30 mouse cellular contexts compared by ENCODE assay signal in genomic region chr13:46055410-46055809, GRCm38 (mm10).
"Had no signal": no experiment of that assay in that cellular context is flagged by ENCODE, and none has a peak within 500 bp of the region (broad histone marks: within the 10 kb centered on the region; RNA-seq: fewer than 3 reads in every experiment).

No protein-coding gene starts in this region.

- DNase-seq: left cerebral cortex, postnatal 4 days; liver; liver, embryonic 13.5 days; liver, postnatal 0 days; lung, adult 18-20 months; lung, adult 2 months; lung, embryonic 14.5 days; lung, postnatal 10 days; lung, postnatal 14 days; lung, postnatal 36 days; lung, postnatal 4 days; midbrain, embryonic 14.5 days had no signal

- H3K27ac ChIP-seq: limb, embryonic 10.5 days; limb, embryonic 12.5 days; limb, embryonic 13.5 days; limb, embryonic 15.5 days; liver, embryonic 12.5 days; liver, embryonic 13.5 days; liver, embryonic 14.5 days; liver, embryonic 15.5 days; lung, embryonic 15.5 days; macrophage; midbrain, embryonic 10.5 days; midbrain, embryonic 12.5 days; midbrain, embryonic 13.5 days; midbrain, embryonic 15.5 days; neural tube, embryonic 12.5 days had no signal

- H3K4me3 ChIP-seq: limb, embryonic 10.5 days; limb, embryonic 12.5 days; limb, embryonic 13.5 days; limb, embryonic 15.5 days; liver, embryonic 12.5 days; liver, embryonic 13.5 days; liver, embryonic 15.5 days; lung, embryonic 15.5 days; megakaryocyte, embryonic 14.5 days; midbrain, embryonic 10.5 days; midbrain, embryonic 12.5 days; midbrain, embryonic 13.5 days; midbrain, embryonic 15.5 days; myocyte; neural tube, embryonic 12.5 days had no signal

- ATAC-seq: liver, embryonic 12.5 days; liver, postnatal 0 days; lung, postnatal 0 days; midbrain, embryonic 13.5 days; midbrain, embryonic 15.5 days; midbrain, embryonic 16.5 days had no signal
